Mouse (Mus musculus) heart, postnatal 25 days (tissue): Measurements from ENCODE around the gene Actr5. TPM values are rescaled to one million over a fixed set of nuclear protein-coding genes. Genes with fewer than 3 reads are reported as not detected.

ENCODE experiments used
- DNase-seq: peaks from one replicate; pipeline ENCODE4 v3.0.0; 2022; ENCODE audit warnings: low spot score
- intact Hi-C: fragments of 180-260 bp; cut with DNase I; formaldehyde crosslinking; loops from one replicate; pipeline ENCODE4 v1.15.1; 2025
- microRNA-seq: library from miRNA; unstranded; fragments of <30 nt; microRNA quantifications from one replicate; pipeline ENCODE4 v1.2.0, GENCODE M21; 2022
- total RNA-seq, 2 experiments: library from RNA; stranded (reverse); gene quantifications; 2 replicates each; pipeline ENCODE4 v1.2.3; 2021

Actr5 gene
- total RNA-seq, 2 experiments from 2014 or later = 5.3 to 5.5 TPM

DNA sequence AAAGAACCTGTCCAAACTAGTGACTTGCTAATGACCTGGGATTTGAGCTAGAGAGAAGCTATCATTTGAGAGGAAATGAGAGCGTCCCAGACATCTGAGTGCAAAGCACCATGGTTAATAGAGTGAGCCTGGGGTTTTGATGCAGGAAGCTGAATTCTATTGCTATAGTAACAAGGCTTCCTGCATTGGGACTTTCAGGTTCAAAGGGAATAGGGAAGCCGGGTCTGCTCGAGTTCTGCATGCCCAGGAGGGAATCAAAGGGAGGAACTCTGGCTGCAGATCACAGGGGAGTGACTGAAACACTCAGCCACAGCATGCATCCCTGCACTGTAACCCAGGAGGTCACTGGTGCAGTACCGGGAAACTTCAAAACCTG is 58.3 kb downstream of the Actr5 start:
- intact Hi-C loops = no loop called here
- no peak for DNase-seq

DNA sequence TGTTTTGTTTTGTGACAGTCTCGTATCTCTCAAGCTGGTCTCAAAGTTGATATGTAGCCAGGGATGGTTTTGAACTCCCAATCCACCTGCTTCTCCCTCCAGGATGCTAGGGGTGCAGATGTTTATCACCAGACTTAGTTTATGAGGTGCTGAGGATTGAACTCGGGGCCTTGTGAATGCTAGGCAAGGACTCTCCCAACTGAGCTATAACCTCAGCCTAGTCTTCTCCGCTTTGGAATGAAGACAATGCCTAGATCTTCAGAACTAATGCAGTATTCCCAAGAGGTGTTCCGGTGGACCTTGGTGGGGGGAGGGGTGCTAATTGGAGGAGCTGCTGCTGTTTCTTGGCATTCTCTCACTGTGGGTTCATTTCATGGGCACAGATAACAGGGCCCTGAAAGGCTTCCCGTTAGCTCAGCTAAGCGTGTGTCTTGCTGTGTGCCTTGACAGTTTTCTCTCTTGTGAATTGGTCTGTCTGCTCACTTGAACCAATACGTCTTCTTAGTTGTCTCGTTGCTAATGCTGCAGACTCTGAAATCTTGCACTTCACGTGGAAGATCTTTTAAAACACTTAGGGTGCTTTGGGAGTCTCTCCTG is 59.7 kb downstream of the Actr5 start:
- intact Hi-C loops = no loop called here
- no peak for DNase-seq

DNA sequence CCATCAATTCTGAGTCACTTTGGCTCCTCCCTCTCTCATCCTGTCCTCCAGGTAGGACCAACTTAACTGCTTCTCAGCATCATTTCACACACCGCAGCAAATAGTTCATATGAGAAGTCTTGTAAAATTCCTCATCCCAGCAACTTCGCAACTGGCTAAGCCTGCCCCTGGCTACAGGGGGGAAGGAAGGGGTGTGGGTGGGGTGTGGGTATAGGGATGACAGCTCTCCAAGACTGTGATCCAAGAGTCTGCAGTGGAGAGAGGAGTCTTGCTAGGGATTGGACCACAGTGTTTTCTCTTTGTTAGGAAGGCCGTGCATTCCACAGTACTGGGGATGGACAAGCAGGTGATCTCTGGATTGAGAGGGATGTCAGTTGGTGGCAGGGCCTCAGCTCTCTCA is 60.2 kb downstream of the Actr5 start:
- intact Hi-C loops = no loop called here

DNA sequence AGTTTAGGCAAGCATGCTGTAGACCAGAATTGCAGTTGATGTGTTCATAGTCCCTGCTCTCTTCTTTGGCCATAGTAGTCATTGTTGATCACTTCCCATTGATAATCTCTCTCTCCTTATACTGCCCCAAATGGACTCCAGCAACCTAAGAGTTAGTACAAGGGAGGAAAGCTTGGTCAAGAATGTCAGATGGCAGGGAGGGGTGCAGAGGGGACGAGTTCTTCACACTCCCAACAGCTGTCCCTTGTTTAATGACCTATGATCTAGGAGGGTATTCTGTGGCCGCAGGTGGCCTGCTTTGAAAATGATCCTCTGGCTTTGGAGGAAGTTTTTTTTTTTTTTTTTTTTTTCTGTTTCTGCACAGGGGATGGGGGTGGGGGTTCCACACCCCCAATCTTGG is 61.7 kb downstream of the Actr5 start:
- intact Hi-C loops = no loop called here
- DNase-seq = no peak

More for the DNA sequence above, 60.2 kb downstream of the Actr5 start:
- DNase-seq = no peak

DNA sequence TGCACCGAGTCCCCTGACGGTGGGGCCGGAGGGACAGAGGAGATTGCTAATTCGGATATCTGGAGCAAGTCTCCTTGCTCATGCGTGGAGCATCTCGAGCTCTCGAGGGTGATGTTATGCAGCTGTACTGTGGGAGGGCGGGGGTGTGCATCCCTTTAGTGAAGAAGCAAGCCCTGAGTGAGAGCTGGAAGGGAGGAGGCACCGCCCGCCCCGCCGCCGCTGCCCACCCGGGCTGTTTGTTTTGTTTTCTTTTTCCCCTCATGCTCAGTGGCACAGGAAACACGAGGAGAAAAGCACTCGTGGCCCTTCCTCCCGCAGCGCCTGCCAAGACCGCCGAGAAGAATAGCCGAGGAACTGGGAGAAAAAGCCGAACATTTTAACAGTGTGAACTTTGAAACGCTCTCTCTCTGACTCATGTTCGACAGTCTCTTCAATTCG is 63.1 kb downstream of the Actr5 start:
- intact Hi-C loops = loop anchor here (2.0 kb wide), 1 partner anchor 15 kb away; no protein-coding TSS in a partner anchor
- peak; percentile 61 for DNase-seq

Small RNAs within 50 kb of the gene (microRNA-seq; reads per million reads assigned to microRNA genes)
- gene Mir3474 = 8.1 reads per million, percentile 22 among the genes with 10 or more reads in this experiment

Other genes starting within 250 kb of the Actr5 start
- under 1 TPM in 1 of 2 experiments, not detected in 1; 0.31 TPM for gene Snhg11, start 249.2 kb upstream of the Actr5 start, total RNA-seq
- gene Ralgapb, start 215.0 kb upstream of the Actr5 start, total RNA-seq = 10 to 100 TPM; 33.7 to 33.9 TPM
- 1 to 10 TPM in 1 of 2 experiments, under 1 TPM in 1; 0.75 to 3.3 TPM for gene Adig, start 122.3 kb upstream of the Actr5 start, total RNA-seq
- not detected for gene Arhgap40, start 112.1 kb upstream of the Actr5 start, total RNA-seq
- gene Slc32a1, start 14.1 kb upstream of the Actr5 start, total RNA-seq = not detected
- gene Ppp1r16b, start 40.5 kb downstream of the Actr5 start, total RNA-seq = 10 to 100 TPM; 15.0 to 15.3 TPM
- 1 to 10 TPM in 1 of 2 experiments, under 1 TPM in 1; 0.75 to 1.1 TPM for gene Fam83d, start 143.2 kb downstream of the Actr5 start, total RNA-seq
- 10 to 100 TPM; 16.2 to 17.8 TPM for gene Dhx35, start 169.9 kb downstream of the Actr5 start, total RNA-seq